Mouse (Mus musculus) midbrain, embryonic 14.5 days (tissue): Measurements from ENCODE around the gene Wipf1. TPM values are rescaled to one million over a fixed set of nuclear protein-coding genes. Genes with fewer than 3 reads are reported as not detected.
A peak's percentile ranks its signal among the peaks of the same experiment; 100 is the strongest.
"Not testable (repeated sequence)": the region's sequence is repeated elsewhere in the genome, so short reads cannot be mapped to it uniquely, and the experiment has no call there.

Experiments
- ATAC-seq: fragments of 200-750 bp; cut with Nextera tagmentation; 2 replicates; pipeline ENCODE4 v1.8.0; 2017; ENCODE audit warnings: moderate number of reproducible peaks, moderate library complexity; ENCODE audit not compliant: low FRiP score, low TSS enrichment
- DNase-seq: peaks from one replicate; pipeline ENCODE4 v3.0.0-alpha.2; 2015
- H3K27ac ChIP-seq: fragments of 300-500 bp; sonication (generic); replicated peaks from 2 replicates; pipeline ENCODE4 v1.5.1; 2014; ENCODE audit warnings: mild to moderate bottlenecking, low read depth, low read length, moderate library complexity
- H3K27me3 ChIP-seq: fragments of 300-500 bp; sonication (generic); 2 replicates; pipeline ENCODE4 v1.6.1; 2014; ENCODE audit warnings: low read length, control low read depth, mixed read lengths; ENCODE audit not compliant: control insufficient read depth, insufficient read depth
- H3K36me3 ChIP-seq: fragments of 300-500 bp; sonication (generic); 2 replicates; pipeline ENCODE4 v1.6.1; 2014; ENCODE audit warnings: low read length, control low read depth; ENCODE audit not compliant: control insufficient read depth, insufficient read depth
- H3K4me1 ChIP-seq: fragments of 300-500 bp; sonication (generic); 2 replicates; pipeline ENCODE4 v1.6.1; 2014; ENCODE audit warnings: mild to moderate bottlenecking, antibody characterized with exemption, low read length, control low read depth; ENCODE audit not compliant: control insufficient read depth, insufficient read depth
- H3K4me2 ChIP-seq: fragments of 300-500 bp; sonication (generic); 2 replicates; pipeline ENCODE4 v1.6.1; 2014; ENCODE audit warnings: mild to moderate bottlenecking, low read length, moderate library complexity
- H3K4me3 ChIP-seq: fragments of 300-500 bp; sonication (generic); replicated peaks from 2 replicates; pipeline ENCODE4 v1.5.1; 2014; ENCODE audit warnings: low read depth, low read length
- H3K9ac ChIP-seq: fragments of 300-500 bp; sonication (generic); replicated peaks from 2 replicates; pipeline ENCODE4 v1.6.1; 2014; ENCODE audit warnings: mild to moderate bottlenecking, low read length, moderate library complexity
- H3K9me3 ChIP-seq: fragments of 300-500 bp; sonication (generic); 2 replicates; pipeline ENCODE4 v1.6.1; 2016; ENCODE audit warnings: low read length, control low read depth, mixed read lengths; ENCODE audit not compliant: control insufficient read depth
- WGBS: fragments of 180-500 bp; shearing (Covaris S2); extraction: QIAGEN DNeasy Blood & Tissue Kit; methylation state at CpG from one replicate; pipeline ENCODE4 v1.1.7; 2014; 5-methylcytosine and 5-hydroxymethylcytosine counted together
- polyA plus RNA-seq: library from polyadenylated mRNA; unstranded; fragments of >200 nt; fragmentation: Nextera tagmentation; extraction: Ambion mirVana; gene quantifications from 2 replicates; pipeline ENCODE4 v1.2.1, GENCODE M21; 2014

Wipf1 gene
- polyA plus RNA-seq, 1 experiment from 2014 or later = 2.8 TPM

GRCm38 (mm10) chr2:73507886-73508285 lies 21.6 kb downstream of the Wipf1 start:
- ATAC-seq (no peak), DNase-seq (no peak)
- 80% methylated on average over 7 of the region's 7 CpGs for WGBS
- no peaks in the 10 kb centered on the region for H3K9me3 ChIP-seq
- no peaks in the 10 kb centered on the region for H3K4me1 ChIP-seq
- H3K4me2 ChIP-seq = no peak overlapping the region
- no peaks in the 10 kb centered on the region for H3K36me3 ChIP-seq
- H3K27ac ChIP-seq = no peak overlapping the region
- no peak overlapping the region for H3K4me3 ChIP-seq
- no peak overlapping the region for H3K9ac ChIP-seq
- no peaks in the 10 kb centered on the region for H3K27me3 ChIP-seq

DNA sequence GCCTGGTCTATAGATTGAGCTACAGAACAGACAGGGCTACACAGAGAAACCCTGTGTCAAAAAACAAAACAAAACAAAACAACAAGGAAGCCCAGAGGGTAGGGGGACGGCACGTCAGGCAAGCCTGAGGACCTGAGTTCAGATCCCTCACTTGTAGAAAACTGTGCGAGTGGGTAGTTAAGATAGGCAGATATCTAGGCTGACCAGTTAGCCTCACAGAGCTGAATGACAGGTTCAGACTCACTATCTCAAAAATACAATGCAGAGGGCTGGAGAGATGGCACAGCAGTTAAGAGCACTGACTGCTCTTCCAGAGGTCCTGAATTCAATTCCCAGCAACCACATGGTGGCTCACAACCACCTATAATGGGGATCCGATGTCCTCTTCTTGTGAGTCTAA lies 23.2 kb downstream of the Wipf1 start:
- H3K27me3 ChIP-seq, H3K4me3 ChIP-seq, H3K9ac ChIP-seq, H3K9me3 ChIP-seq, H3K36me3 ChIP-seq, H3K4me1 ChIP-seq, H3K27ac ChIP-seq, H3K4me2 ChIP-seq, DNase-seq, ATAC-seq: not testable (repeated sequence)
- WGBS = 97% methylated on average over 4 of the region's 4 CpGs

DNA sequence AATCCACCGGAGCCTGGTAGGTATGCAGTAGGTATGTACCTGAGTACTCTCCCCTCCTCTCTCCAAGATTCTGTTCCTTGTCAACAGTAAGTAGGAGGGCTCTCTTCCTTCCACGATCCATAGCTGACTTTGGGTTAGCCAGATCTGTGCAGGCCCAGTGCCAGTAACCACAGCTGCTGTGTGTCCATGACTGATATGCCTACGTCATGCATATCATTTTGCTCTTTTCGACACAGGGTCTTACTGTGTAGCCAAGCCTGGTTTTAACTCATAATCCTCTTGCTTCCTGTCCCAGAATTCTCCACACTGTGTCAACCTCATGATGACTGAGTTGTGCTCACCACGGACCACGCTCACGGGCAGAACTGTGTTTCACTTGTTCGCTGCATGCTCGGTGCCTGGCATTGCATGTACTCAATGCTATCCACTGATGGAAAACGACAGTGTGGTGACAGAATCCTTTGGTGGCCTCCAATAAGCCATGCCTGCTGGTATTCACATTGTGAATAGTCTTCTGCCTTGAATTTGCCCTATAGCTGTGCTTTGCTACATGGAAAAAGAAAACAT lies 26.6 kb downstream of the Wipf1 start:
- WGBS = 84% methylated on average over 10 of the region's 10 CpGs
- Histone ChIP-seq H3K4me1 (no peaks in the 10 kb centered on the region), H3K36me3 (no peaks in the 10 kb centered on the region), H3K9me3 (no peaks in the 10 kb centered on the region), H3K4me3 (no peak overlapping the region), H3K9ac (no peak overlapping the region), H3K27me3 (no peaks in the 10 kb centered on the region), H3K27ac (no peak overlapping the region), H3K4me2 (no peak overlapping the region)
- ATAC-seq = no peak
- DNase-seq = no peak

- Histone ChIP-seq H3K4me1 (no peaks in the 10 kb centered on the region), H3K4me3 (no peak overlapping the region), H3K27me3 (no peaks in the 10 kb centered on the region), H3K9ac (no peak overlapping the region), H3K4me2 (no peak overlapping the region), H3K27ac (no peak overlapping the region), H3K36me3 (no peaks in the 10 kb centered on the region), H3K9me3 (no peaks in the 10 kb centered on the region)
- ATAC-seq (no peak), DNase-seq (peak; percentile 17)
- WGBS = 83% methylated on average over 13 of the region's 13 CpGs
Measured at GRCm38 (mm10) chr2:73500864-73501263, 28.7 kb downstream of the Wipf1 start.

DNA sequence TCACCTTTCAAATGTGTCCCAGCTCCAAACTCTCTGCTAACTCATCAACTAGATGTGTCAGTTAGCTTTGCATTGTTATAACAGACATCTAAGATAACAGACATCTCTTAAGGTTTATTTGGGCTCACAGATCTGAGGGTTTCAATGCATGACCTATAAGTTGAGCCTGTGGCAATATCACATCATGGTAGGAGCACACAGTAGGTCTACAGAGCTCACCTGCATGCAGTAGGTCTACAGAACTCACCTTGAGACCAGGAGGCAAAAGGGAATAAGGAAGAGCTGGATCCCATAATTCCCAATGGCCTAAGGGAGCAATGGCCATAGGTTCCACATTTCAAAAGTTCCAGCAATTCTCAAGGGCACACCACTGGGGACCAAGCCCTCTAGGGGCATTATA lies 31.2 kb downstream of the Wipf1 start:
- no peak overlapping the region for H3K9ac ChIP-seq
- H3K36me3 ChIP-seq = no peaks in the 10 kb centered on the region
- no peak overlapping the region for H3K4me2 ChIP-seq
- no peaks in the 10 kb centered on the region for H3K27me3 ChIP-seq
- H3K4me1 ChIP-seq = no peaks in the 10 kb centered on the region
- H3K27ac ChIP-seq = no peak overlapping the region
- DNase-seq (no peak), ATAC-seq (no peak)
- no peaks in the 10 kb centered on the region for H3K9me3 ChIP-seq
- H3K4me3 ChIP-seq = no peak overlapping the region

GRCm38 (mm10) chr2:73497572-73497971 lies 32.0 kb downstream of the Wipf1 start:
- Histone ChIP-seq H3K9ac (no peak overlapping the region), H3K27me3 (no peaks in the 10 kb centered on the region), H3K4me1 (no peaks in the 10 kb centered on the region), H3K9me3 (no peaks in the 10 kb centered on the region), H3K27ac (no peak overlapping the region), H3K36me3 (no peaks in the 10 kb centered on the region), H3K4me2 (no peak overlapping the region), H3K4me3 (no peak overlapping the region)
- WGBS = 85% methylated on average over 3 of the region's 3 CpGs
- ATAC-seq (no peak), DNase-seq (no peak)

- DNase-seq = no peak
- WGBS = 95% methylated on average over 9 of the region's 9 CpGs
- Histone ChIP-seq H3K4me1 (no peaks in the 10 kb centered on the region), H3K4me3 (no peak overlapping the region), H3K4me2 (no peak overlapping the region), H3K9ac (no peak overlapping the region), H3K27me3 (no peaks in the 10 kb centered on the region), H3K36me3 (no peaks in the 10 kb centered on the region), H3K9me3 (no peaks in the 10 kb centered on the region), H3K27ac (no peak overlapping the region)
- ATAC-seq = no peak
Measured at GRCm38 (mm10) chr2:73496944-73497343, 32.6 kb downstream of the Wipf1 start.

GRCm38 (mm10) chr2:73496329-73496685 lies 33.2 kb downstream of the Wipf1 start:
- ATAC-seq (no peak), DNase-seq (no peak)
- H3K27me3 ChIP-seq = no peaks in the 10 kb centered on the region
- H3K9ac ChIP-seq = no peak overlapping the region
- no peak overlapping the region for H3K27ac ChIP-seq
- H3K4me3 ChIP-seq = no peak overlapping the region
- WGBS = 88% methylated on average over 4 of the region's 4 CpGs
- H3K9me3 ChIP-seq = no peaks in the 10 kb centered on the region
- no peaks in the 10 kb centered on the region for H3K4me1 ChIP-seq
- H3K36me3 ChIP-seq = no peaks in the 10 kb centered on the region
- no peak overlapping the region for H3K4me2 ChIP-seq

- WGBS = 79% methylated on average over 16 of the region's 16 CpGs
- Histone ChIP-seq H3K4me2 (no peak overlapping the region), H3K9me3 (no peaks in the 10 kb centered on the region), H3K4me1 (no peaks in the 10 kb centered on the region), H3K9ac (no peak overlapping the region), H3K4me3 (no peak overlapping the region), H3K36me3 (no peaks in the 10 kb centered on the region), H3K27ac (no peak overlapping the region), H3K27me3 (no peaks in the 10 kb centered on the region)
- no peak for DNase-seq
- ATAC-seq = no peak
Measured at GRCm38 (mm10) chr2:73495617-73496328, 33.8 kb downstream of the Wipf1 start.
